Mouse (Mus musculus) limb, embryonic 13.5 days (tissue): Measurements from ENCODE around the gene Szt2. TPM values are rescaled to one million over a fixed set of nuclear protein-coding genes. Genes with fewer than 3 reads are reported as not detected.
A peak's percentile ranks its signal among the peaks of the same experiment; 100 is the strongest.

Experiments
- ATAC-seq: fragments of 200-750 bp; cut with Nextera tagmentation; 2 replicates; pipeline ENCODE4 v1.8.0; 2017; ENCODE audit warnings: low read depth, moderate number of reproducible peaks, moderate TSS enrichment; ENCODE audit not compliant: low FRiP score
- H3K27ac ChIP-seq: fragments of 300-500 bp; sonication (generic); 2 replicates; pipeline ENCODE4 v1.5.1; 2015; ENCODE audit warnings: inconsistent platforms, mild to moderate bottlenecking, moderate library complexity
- H3K27me3 ChIP-seq: fragments of 300-500 bp; sonication (generic); 2 replicates; pipeline ENCODE4 v1.6.1; 2015; ENCODE audit warnings: mild to moderate bottlenecking, inconsistent platforms
- H3K36me3 ChIP-seq: fragments of 300-500 bp; sonication (generic); 2 replicates; pipeline ENCODE4 v1.6.1; 2015; ENCODE audit warnings: inconsistent platforms, mild to moderate bottlenecking, moderate library complexity
- H3K4me1 ChIP-seq: fragments of 300-500 bp; sonication (generic); 2 replicates; pipeline ENCODE4 v1.6.1; 2015; ENCODE audit warnings: inconsistent platforms
- H3K4me2 ChIP-seq: fragments of 300-500 bp; sonication (generic); replicated peaks from 2 replicates; pipeline ENCODE4 v1.6.1; 2015; ENCODE audit warnings: inconsistent platforms, mild to moderate bottlenecking, moderate library complexity
- H3K4me3 ChIP-seq: fragments of 300-500 bp; sonication (generic); 2 replicates; pipeline ENCODE4 v1.5.1; 2015; ENCODE audit warnings: moderate library complexity, mild to moderate bottlenecking, inconsistent platforms
- H3K9ac ChIP-seq: fragments of 300-500 bp; sonication (generic); 2 replicates; pipeline ENCODE4 v1.6.1; 2015; ENCODE audit warnings: mild to moderate bottlenecking, inconsistent platforms
- H3K9me3 ChIP-seq: fragments of 300-500 bp; sonication (generic); 2 replicates; pipeline ENCODE4 v1.6.1; 2016; ENCODE audit warnings: inconsistent platforms
- WGBS: fragments of 180-500 bp; shearing (Covaris S2); methylation state at CpG from one replicate; pipeline ENCODE4 v1.1.7; 2015; 5-methylcytosine and 5-hydroxymethylcytosine counted together
- polyA plus RNA-seq: library from polyadenylated mRNA; unstranded; fragments of >200 nt; fragmentation: Nextera tagmentation; extraction: Ambion mirVana; gene quantifications from 2 replicates; pipeline ENCODE4 v1.2.1, GENCODE M21; 2015

Gene Szt2
- polyA plus RNA-seq, 1 experiment from 2014 or later = 10.6 TPM

- no peaks in the 10 kb centered on the region for H3K27me3 ChIP-seq
Observed at GRCm38 (mm10) chr4:118350864-118351263, 58.2 kb downstream of the Szt2 start.

GRCm38 (mm10) chr4:118347529-118348309 lies 61.4 kb downstream of the Szt2 start:
- WGBS = 58% methylated on average over 13 of the region's 13 CpGs
- Histone ChIP-seq H3K36me3 (no peaks in the 10 kb centered on the region), H3K4me3 (no peak overlapping the region), H3K9me3 (no peaks in the 10 kb centered on the region), H3K9ac (no peak overlapping the region), H3K4me2 (no peak overlapping the region), H3K4me1 (peaks cover 14% of the 10 kb centered on the region), H3K27me3 (no peaks in the 10 kb centered on the region), H3K27ac (no peak overlapping the region)
- no peak; the same call in 1 of the 2 replicates for ATAC-seq

More at GRCm38 (mm10) chr4:118350864-118351263, 58.2 kb downstream of the Szt2 start:
- H3K36me3 ChIP-seq = no peaks in the 10 kb centered on the region
- H3K9me3 ChIP-seq = no peaks in the 10 kb centered on the region
- H3K27ac ChIP-seq = no peak overlapping the region
- H3K4me1 ChIP-seq = peaks cover 14% of the 10 kb centered on the region
- no peak overlapping the region for H3K4me2 ChIP-seq
- no peak overlapping the region for H3K9ac ChIP-seq
- 71% methylated on average over 2 of the region's 2 CpGs for WGBS
- no peak for ATAC-seq
- H3K4me3 ChIP-seq = no peak overlapping the region

GRCm38 (mm10) chr4:118341447-118341846 lies 67.6 kb downstream of the Szt2 start:
- Histone ChIP-seq H3K27me3 (no peaks in the 10 kb centered on the region), H3K9ac (no peak overlapping the region), H3K4me3 (no peak overlapping the region), H3K9me3 (no peaks in the 10 kb centered on the region), H3K4me2 (no peak overlapping the region), H3K4me1 (no peaks in the 10 kb centered on the region), H3K36me3 (no peaks in the 10 kb centered on the region), H3K27ac (no peak overlapping the region)
- 83% methylated on average over 3 of the region's 3 CpGs for WGBS
- ATAC-seq = no peak

- 14% methylated on average over 7 of the region's 7 CpGs for WGBS
- Histone ChIP-seq H3K4me3 (no peak overlapping the region), H3K4me1 (no peaks in the 10 kb centered on the region), H3K4me2 (no peak overlapping the region), H3K27ac (no peak overlapping the region), H3K36me3 (no peaks in the 10 kb centered on the region), H3K9ac (no peak overlapping the region), H3K9me3 (no peaks in the 10 kb centered on the region), H3K27me3 (no peaks in the 10 kb centered on the region)
- ATAC-seq = 0 out of 2 replicates have a peak, but pooled peaks have one; percentile 54
Observed at GRCm38 (mm10) chr4:118336658-118337057, 72.4 kb downstream of the Szt2 start.

GRCm38 (mm10) chr4:118335991-118336390 lies 73.1 kb downstream of the Szt2 start:
- no peak overlapping the region for H3K9ac ChIP-seq
- H3K4me3 ChIP-seq = no peak overlapping the region
- no peaks in the 10 kb centered on the region for H3K27me3 ChIP-seq
- no peak for ATAC-seq
- no peak overlapping the region for H3K4me2 ChIP-seq
- no peaks in the 10 kb centered on the region for H3K36me3 ChIP-seq
- no peaks in the 10 kb centered on the region for H3K4me1 ChIP-seq
- no peak overlapping the region for H3K27ac ChIP-seq
- 76% methylated on average over 4 of the region's 4 CpGs for WGBS
- H3K9me3 ChIP-seq = no peaks in the 10 kb centered on the region

GRCm38 (mm10) chr4:118331777-118332176 lies 77.3 kb downstream of the Szt2 start:
- H3K4me2 ChIP-seq = no peak overlapping the region
- ATAC-seq = no peak
- 53% methylated on average over 4 of the region's 4 CpGs for WGBS
- peaks cover 1% of the 10 kb centered on the region for H3K4me1 ChIP-seq
- H3K4me3 ChIP-seq = no peak overlapping the region
- no peaks in the 10 kb centered on the region for H3K27me3 ChIP-seq
- no peaks in the 10 kb centered on the region for H3K9me3 ChIP-seq
- no peak overlapping the region for H3K9ac ChIP-seq
- no peaks in the 10 kb centered on the region for H3K36me3 ChIP-seq
- no peak overlapping the region for H3K27ac ChIP-seq

GRCm38 (mm10) chr4:118326476-118326875 lies 82.6 kb downstream of the Szt2 start:
- H3K27me3 ChIP-seq = no peaks in the 10 kb centered on the region
- peak; percentile 87 for ATAC-seq
- no peaks in the 10 kb centered on the region for H3K36me3 ChIP-seq
- peak overlapping the region; percentile 49; the same call in 1 of the 2 replicates for H3K27ac ChIP-seq
- H3K4me3 ChIP-seq = no peak overlapping the region
- no peaks in the 10 kb centered on the region for H3K9me3 ChIP-seq
- WGBS = 11% methylated on average over 7 of the region's 7 CpGs
- H3K4me2 ChIP-seq = no peak overlapping the region; the same call in 1 of the 2 replicates
- peaks cover 13% of the 10 kb centered on the region for H3K4me1 ChIP-seq
- H3K9ac ChIP-seq = no peak overlapping the region

- Histone ChIP-seq H3K4me1 (peaks cover 16% of the 10 kb centered on the region), H3K4me2 (no peak overlapping the region), H3K9ac (no peak overlapping the region), H3K27ac (no peak overlapping the region), H3K27me3 (no peaks in the 10 kb centered on the region), H3K36me3 (no peaks in the 10 kb centered on the region), H3K4me3 (no peak overlapping the region), H3K9me3 (no peaks in the 10 kb centered on the region)
- ATAC-seq = no peak
- WGBS = 62% methylated on average over 2 of the region's 2 CpGs
Observed at GRCm38 (mm10) chr4:118320636-118321035, 88.4 kb downstream of the Szt2 start.

- 36% methylated on average over 8 of the region's 8 CpGs for WGBS
- Histone ChIP-seq H3K9me3 (no peaks in the 10 kb centered on the region), H3K4me2 (0 out of 2 replicates have a peak overlapping the region, but pooled peaks have one; percentile 25), H3K27ac (no peak overlapping the region), H3K36me3 (no peaks in the 10 kb centered on the region), H3K27me3 (no peaks in the 10 kb centered on the region), H3K4me3 (no peak overlapping the region), H3K9ac (no peak overlapping the region), H3K4me1 (peaks cover 23% of the 10 kb centered on the region)
- 0 out of 2 replicates have a peak, but pooled peaks have one; percentile 24 for ATAC-seq
Observed at GRCm38 (mm10) chr4:118319706-118320344, 89.2 kb downstream of the Szt2 start.

GRCm38 (mm10) chr4:118316662-118317061 lies 92.4 kb downstream of the Szt2 start:
- Histone ChIP-seq H3K9ac (no peak overlapping the region), H3K36me3 (no peaks in the 10 kb centered on the region), H3K4me1 (peaks cover 27% of the 10 kb centered on the region), H3K4me2 (no peak overlapping the region), H3K4me3 (no peak overlapping the region), H3K27me3 (no peaks in the 10 kb centered on the region), H3K9me3 (0 out of 2 replicates have a peak, but pooled peaks cover 4% of the 10 kb centered on the region), H3K27ac (no peak overlapping the region)
- WGBS = 78% methylated on average over 4 of the region's 4 CpGs
- ATAC-seq = no peak

GRCm38 (mm10) chr4:118315286-118315685 lies 93.8 kb downstream of the Szt2 start:
- no peak overlapping the region; the same call in 1 of the 2 replicates for H3K27ac ChIP-seq
- 0 out of 2 replicates have a peak, but pooled peaks have one; percentile 13 for ATAC-seq
- H3K4me1 ChIP-seq = peaks cover 27% of the 10 kb centered on the region
- 25% methylated on average over 8 of the region's 8 CpGs for WGBS
- H3K4me3 ChIP-seq = no peak overlapping the region
- 0 out of 2 replicates have a peak, but pooled peaks cover 4% of the 10 kb centered on the region for H3K9me3 ChIP-seq
- H3K36me3 ChIP-seq = no peaks in the 10 kb centered on the region
- no peaks in the 10 kb centered on the region for H3K27me3 ChIP-seq
- H3K4me2 ChIP-seq = no peak overlapping the region
- 0 out of 2 replicates have a peak overlapping the region, but pooled peaks have one; percentile 31 for H3K9ac ChIP-seq
